Mouse (Mus musculus): ENCODE measurements around the gene Plcd1.

Gene Plcd1

GRCm38 (mm10) chr9:119093419-119094295 lies at the start of gene Plcd1:
Gene Plcd1, minus strand, starts transcription at chr9:119093502.
- DNase-seq: peak; percentile 88

GRCm38 (mm10) chr9:119142066-119142465 lies 48.8 kb upstream of the Plcd1 start:
- DNase-seq: no peak

- DNase-seq: no peak
Measured at GRCm38 (mm10) chr9:119138836-119139235, 45.5 kb upstream of the Plcd1 start.

GRCm38 (mm10) chr9:119130692-119131091 lies 37.4 kb upstream of the Plcd1 start:
- peak; percentile 54 for DNase-seq

- no peak for DNase-seq
Measured at GRCm38 (mm10) chr9:119128436-119129181, 35.3 kb upstream of the Plcd1 start.

GRCm38 (mm10) chr9:119122596-119123369 lies 29.5 kb upstream of the Plcd1 start:
- no peak for DNase-seq

- DNase-seq: no peak
Measured at GRCm38 (mm10) chr9:119120168-119120560, 26.9 kb upstream of the Plcd1 start.

GRCm38 (mm10) chr9:119119409-119120167 lies 26.3 kb upstream of the Plcd1 start:
- DNase-seq: peak; percentile 96

- DNase-seq: no peak
Measured at GRCm38 (mm10) chr9:119114911-119115310, 21.6 kb upstream of the Plcd1 start.

- no peak for DNase-seq
Measured at GRCm38 (mm10) chr9:119110640-119111039, 17.3 kb upstream of the Plcd1 start.

- no peak for DNase-seq
Measured at GRCm38 (mm10) chr9:119109685-119110353, 16.5 kb upstream of the Plcd1 start.

- DNase-seq: peak; percentile 74
Measured at GRCm38 (mm10) chr9:119107566-119107965, 14.3 kb upstream of the Plcd1 start.

- no peak for DNase-seq
Measured at GRCm38 (mm10) chr9:119102783-119103113, 9.4 kb upstream of the Plcd1 start.

GRCm38 (mm10) chr9:119101992-119102782 lies 8.9 kb upstream of the Plcd1 start, which contains the start of gene Dlec1:
Gene Dlec1, plus strand, starts transcription at chr9:119102478.
- DNase-seq: peak; percentile 87

GRCm38 (mm10) chr9:119100177-119100898 lies 7.0 kb upstream of the Plcd1 start:
- no peak for DNase-seq

GRCm38 (mm10) chr9:119094462-119095109 lies 1.3 kb upstream of the Plcd1 start:
- no peak for DNase-seq

- DNase-seq: no peak
Measured at GRCm38 (mm10) chr9:119092473-119093418, 556 bp downstream of the Plcd1 start.

- no peak for DNase-seq
Measured at GRCm38 (mm10) chr9:119091581-119092310, 1.6 kb downstream of the Plcd1 start.
